Mouse (Mus musculus) hindbrain, embryonic 11.5 days (tissue): Measurements from ENCODE around the gene Dlx5. TPM values are rescaled to one million over a fixed set of nuclear protein-coding genes. Genes with fewer than 3 reads are reported as not detected.
A peak's percentile ranks its signal among the peaks of the same experiment; 100 is the strongest.

Experiments used
- ATAC-seq: fragments of 200-750 bp; cut with Nextera tagmentation; 2 replicates; pipeline ENCODE4 v1.8.0; 2017; ENCODE audit warnings: mild to moderate bottlenecking, moderate TSS enrichment, moderate library complexity; ENCODE audit not compliant: low FRiP score
- DNase-seq: peaks from one replicate; pipeline ENCODE4 v3.0.0-alpha.2; 2015; ENCODE audit warnings: low spot score
- H3K27ac ChIP-seq: fragments of 300-500 bp; sonication (generic); 2 replicates; pipeline ENCODE4 v1.5.1; 2014; ENCODE audit warnings: mild to moderate bottlenecking, low read depth, low read length
- H3K27me3 ChIP-seq: fragments of 300-500 bp; sonication (generic); 2 replicates; pipeline ENCODE4 v1.6.1; 2014; ENCODE audit warnings: mild to moderate bottlenecking, low read length, moderate library complexity, mixed read lengths; ENCODE audit not compliant: control insufficient read depth, insufficient read depth
- H3K36me3 ChIP-seq: fragments of 300-500 bp; sonication (generic); 2 replicates; pipeline ENCODE4 v1.6.1; 2014; ENCODE audit warnings: mild to moderate bottlenecking, low read length, moderate library complexity, mixed read lengths; ENCODE audit not compliant: control insufficient read depth, insufficient read depth
- H3K4me1 ChIP-seq: fragments of 300-500 bp; sonication (generic); replicated peaks from 2 replicates; pipeline ENCODE4 v1.6.1; 2014; ENCODE audit warnings: low read length, mixed read lengths; ENCODE audit not compliant: control insufficient read depth, insufficient read depth
- H3K4me2 ChIP-seq: fragments of 300-500 bp; sonication (generic); replicated peaks from 2 replicates; pipeline ENCODE4 v1.6.1; 2014; ENCODE audit warnings: mild to moderate bottlenecking, low read depth, low read length
- H3K4me3 ChIP-seq: fragments of 300-500 bp; sonication (generic); 2 replicates; pipeline ENCODE4 v1.5.1; 2014; ENCODE audit warnings: low read depth, low read length
- H3K9ac ChIP-seq: fragments of 300-500 bp; sonication (generic); 2 replicates; pipeline ENCODE4 v1.6.1; 2014; ENCODE audit warnings: low read depth, low read length
- H3K9me3 ChIP-seq: fragments of 300-500 bp; sonication (generic); 2 replicates; pipeline ENCODE4 v1.6.1; 2016; ENCODE audit warnings: low read length; ENCODE audit not compliant: control insufficient read depth
- WGBS: fragments of 180-500 bp; shearing (Covaris S2); extraction: QIAGEN DNeasy Blood & Tissue Kit; methylation state at CpG from one replicate; pipeline ENCODE4 v1.1.7; 2014; 5-methylcytosine and 5-hydroxymethylcytosine counted together
- polyA plus RNA-seq: library from polyadenylated mRNA; unstranded; fragments of >200 nt; fragmentation: Nextera tagmentation; extraction: Ambion mirVana; gene quantifications from 2 replicates; pipeline ENCODE4 v1.2.1, GENCODE M21; 2014

Dlx5 gene
- polyA plus RNA-seq, 1 experiment from 2014 or later, result 2.3 TPM

DNA sequence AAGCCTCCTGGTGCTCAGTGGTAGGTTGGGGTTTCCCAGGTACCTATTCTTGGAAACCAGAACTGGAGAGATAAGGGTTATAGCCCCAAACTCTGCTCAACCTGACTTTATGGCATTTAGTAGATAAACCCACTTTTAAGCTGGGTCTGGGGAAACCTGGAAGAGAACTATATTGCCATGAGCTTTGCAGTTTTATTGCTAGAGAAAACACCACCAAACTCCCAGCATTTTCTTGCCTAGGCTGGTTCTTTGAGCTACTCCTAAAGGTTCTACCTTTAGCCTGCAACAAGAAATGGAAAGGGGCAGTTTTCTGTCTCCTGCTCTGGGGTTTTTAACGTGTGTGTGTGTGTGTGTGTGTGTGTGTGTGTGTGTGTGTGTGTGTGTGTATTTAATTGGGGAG lies 23.3 kb downstream of the Dlx5 start:
- no peaks in the 10 kb centered on the region for H3K9me3 ChIP-seq
- H3K4me1 ChIP-seq, result peaks cover 2% of the 10 kb centered on the region; the same call in 1 of the 2 replicates
- no peaks in the 10 kb centered on the region for H3K36me3 ChIP-seq
- peaks cover 92% of the 10 kb centered on the region for H3K27me3 ChIP-seq
- H3K4me3 ChIP-seq, result no peak overlapping the region
- DNase-seq (peak; percentile 31), ATAC-seq (no peak)
- 0% methylated on average over 1 of the region's 1 CpGs for WGBS
- no peak overlapping the region for H3K9ac ChIP-seq
- H3K4me2 ChIP-seq, result no peak overlapping the region
- no peak overlapping the region for H3K27ac ChIP-seq

DNA sequence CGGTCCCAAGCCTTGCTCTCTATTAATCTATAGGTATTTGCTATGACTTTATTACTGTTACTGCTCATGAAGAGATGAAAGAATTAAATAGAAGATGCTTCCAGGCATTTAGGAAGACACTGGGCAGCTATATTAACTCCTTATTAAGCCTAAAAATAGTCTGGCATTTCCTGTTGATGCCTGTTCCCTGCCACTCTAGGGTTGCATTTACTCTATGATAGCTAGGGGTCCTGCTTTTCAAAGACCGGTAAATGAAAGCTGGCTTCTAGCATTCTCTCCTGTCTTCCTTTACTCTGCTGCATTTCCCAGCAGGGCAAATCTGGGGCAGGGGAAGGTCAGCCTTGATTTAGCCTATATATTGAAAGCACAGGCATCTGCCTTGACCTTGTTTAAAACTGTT lies 24.1 kb downstream of the Dlx5 start:
- no peak overlapping the region for H3K27ac ChIP-seq
- no peak for DNase-seq
- no peaks in the 10 kb centered on the region for H3K9me3 ChIP-seq
- 0 out of 2 replicates have a peak, but pooled peaks cover 2% of the 10 kb centered on the region for H3K4me1 ChIP-seq
- no peak overlapping the region for H3K4me2 ChIP-seq
- WGBS, result 5% methylated on average over 2 of the region's 2 CpGs
- no peak overlapping the region for H3K4me3 ChIP-seq
- H3K27me3 ChIP-seq, result peaks cover 92% of the 10 kb centered on the region
- no peak overlapping the region for H3K9ac ChIP-seq
- ATAC-seq, result no peak
- H3K36me3 ChIP-seq, result no peaks in the 10 kb centered on the region

DNA sequence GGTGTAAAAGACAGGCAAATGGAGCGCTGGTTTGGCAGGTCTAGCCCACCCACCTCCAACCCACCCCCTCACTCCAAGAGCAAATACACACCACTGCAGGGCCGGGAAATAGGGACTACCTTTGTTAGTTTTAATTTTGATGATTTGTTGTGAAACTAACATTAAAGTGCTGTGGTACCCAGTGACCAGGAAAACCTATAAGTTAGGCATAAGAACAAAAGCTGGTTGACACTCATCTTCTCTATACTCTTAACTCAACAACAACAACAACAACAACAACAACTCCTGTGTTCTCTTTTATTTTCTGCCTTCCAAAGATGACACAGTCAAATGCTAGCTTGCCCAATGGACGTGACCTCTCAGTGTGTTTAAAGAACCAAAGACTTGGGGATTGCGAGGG lies 25.0 kb downstream of the Dlx5 start:
- no peak overlapping the region for H3K9ac ChIP-seq
- H3K4me1 ChIP-seq, result no peaks in the 10 kb centered on the region
- peaks cover 92% of the 10 kb centered on the region for H3K27me3 ChIP-seq
- ATAC-seq (no peak), DNase-seq (peak; percentile 43)
- no peak overlapping the region for H3K4me2 ChIP-seq
- H3K9me3 ChIP-seq, result no peaks in the 10 kb centered on the region
- WGBS, result 2% methylated on average over 4 of the region's 4 CpGs
- H3K4me3 ChIP-seq, result no peak overlapping the region
- no peaks in the 10 kb centered on the region for H3K36me3 ChIP-seq
- H3K27ac ChIP-seq, result no peak overlapping the region

DNA sequence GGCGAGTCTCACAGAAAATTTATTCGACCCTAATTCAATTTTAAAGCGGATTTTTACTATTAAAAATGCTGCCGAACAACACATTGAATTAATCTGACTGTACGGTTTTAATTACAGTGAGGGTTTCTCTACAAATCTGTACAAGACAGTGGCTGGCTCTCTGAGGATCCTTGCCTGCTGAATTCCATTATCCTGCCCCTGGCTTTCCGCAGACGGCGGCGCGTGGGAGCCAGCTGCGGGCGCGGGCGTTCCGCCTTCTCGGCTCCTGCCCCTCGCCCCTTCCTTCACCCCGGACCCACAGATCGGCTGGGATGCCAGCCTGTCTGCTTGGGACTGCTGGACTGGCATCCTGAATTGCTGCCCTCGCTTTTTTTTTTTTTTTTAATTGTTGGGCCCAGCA lies 25.6 kb downstream of the Dlx5 start:
- WGBS, result 1% methylated on average over 20 of the region's 20 CpGs
- Histone ChIP-seq H3K4me2 (no peak overlapping the region), H3K4me1 (no peaks in the 10 kb centered on the region), H3K4me3 (no peak overlapping the region), H3K9ac (no peak overlapping the region), H3K36me3 (no peaks in the 10 kb centered on the region), H3K27ac (no peak overlapping the region), H3K9me3 (no peaks in the 10 kb centered on the region), H3K27me3 (peaks cover 95% of the 10 kb centered on the region)
- DNase-seq (peak; percentile 53), ATAC-seq (no peak)

DNA sequence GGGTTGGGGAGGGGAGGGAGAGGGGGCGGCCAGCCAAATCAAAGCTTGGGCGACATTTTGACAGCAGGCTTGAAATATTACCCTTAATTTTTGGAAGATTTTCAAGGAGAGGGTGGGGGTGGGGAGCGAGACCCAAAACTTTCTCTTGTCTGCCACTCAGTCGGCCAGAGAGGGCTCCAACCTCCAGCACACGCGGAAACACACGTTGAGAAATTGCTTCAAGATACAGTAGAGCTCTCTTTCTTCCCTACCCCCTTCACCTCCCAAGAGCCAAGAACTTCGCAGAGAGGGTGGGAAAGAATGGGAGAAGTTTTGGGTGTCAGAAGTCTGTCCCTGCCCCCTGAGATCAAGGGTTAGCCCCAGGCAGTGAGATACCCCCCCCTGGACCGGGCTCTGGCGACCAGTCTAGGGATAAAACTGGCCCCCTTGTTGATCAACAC lies 26.1 kb downstream of the Dlx5 start:
- Histone ChIP-seq H3K4me1 (no peaks in the 10 kb centered on the region), H3K4me2 (no peak overlapping the region), H3K9ac (no peak overlapping the region), H3K9me3 (no peaks in the 10 kb centered on the region), H3K36me3 (no peaks in the 10 kb centered on the region), H3K27me3 (peaks cover 95% of the 10 kb centered on the region), H3K27ac (no peak overlapping the region), H3K4me3 (no peak overlapping the region)
- ATAC-seq (0 out of 2 replicates have a peak, but pooled peaks have one; percentile 39), DNase-seq (peak; percentile 46)
- 0% methylated on average over 10 of the region's 10 CpGs for WGBS

DNA sequence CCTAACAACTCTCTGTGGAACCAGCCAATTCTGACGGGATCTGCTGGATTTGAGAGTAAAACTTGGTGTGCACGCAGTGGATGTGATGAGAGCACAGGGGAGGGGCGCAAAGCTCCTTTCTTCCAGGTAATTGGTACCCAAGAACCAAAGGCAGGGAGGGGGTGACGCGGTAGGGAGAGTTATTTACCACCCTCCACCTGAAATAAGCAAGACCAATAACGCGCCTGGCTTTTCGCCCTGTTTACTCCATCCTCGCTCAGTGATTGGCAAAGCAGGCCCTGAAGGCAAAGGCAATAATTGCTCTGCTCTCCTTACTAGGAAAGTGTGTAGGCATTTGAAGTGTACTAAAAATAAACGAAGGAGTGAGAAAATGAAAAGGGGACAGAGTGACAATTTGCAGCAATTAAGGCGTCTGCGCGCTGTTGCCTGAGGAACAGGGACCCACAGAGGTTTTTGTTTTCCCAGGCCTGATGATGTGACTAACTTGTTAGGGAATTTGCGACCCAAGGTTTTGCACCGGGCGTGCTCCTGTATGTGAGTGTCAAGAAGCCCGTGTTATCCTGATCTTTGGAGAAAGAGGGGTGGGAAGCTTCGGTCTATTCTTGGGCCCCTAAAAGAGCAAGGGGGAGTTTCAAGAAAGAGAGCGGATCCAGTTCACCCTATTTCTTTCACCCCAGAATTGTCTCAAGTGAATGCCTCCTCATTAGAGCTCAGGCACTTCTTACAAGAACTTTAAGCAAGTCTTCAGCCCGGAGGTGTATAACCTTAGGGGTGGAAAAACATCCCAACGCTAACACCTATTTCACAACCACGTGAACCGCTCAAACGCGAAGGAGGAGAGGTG lies 26.8 kb downstream of the Dlx5 start:
- Histone ChIP-seq H3K4me3 (no peak overlapping the region), H3K36me3 (no peaks in the 10 kb centered on the region), H3K27ac (no peak overlapping the region), H3K4me1 (no peaks in the 10 kb centered on the region), H3K4me2 (no peak overlapping the region), H3K9me3 (no peaks in the 10 kb centered on the region), H3K9ac (no peak overlapping the region), H3K27me3 (peaks cover 95% of the 10 kb centered on the region)
- DNase-seq (peak; percentile 51), ATAC-seq (0 out of 2 replicates have a peak, but pooled peaks have one; percentile 13)
- under 1% methylated on average over 25 of the region's 25 CpGs for WGBS

DNA sequence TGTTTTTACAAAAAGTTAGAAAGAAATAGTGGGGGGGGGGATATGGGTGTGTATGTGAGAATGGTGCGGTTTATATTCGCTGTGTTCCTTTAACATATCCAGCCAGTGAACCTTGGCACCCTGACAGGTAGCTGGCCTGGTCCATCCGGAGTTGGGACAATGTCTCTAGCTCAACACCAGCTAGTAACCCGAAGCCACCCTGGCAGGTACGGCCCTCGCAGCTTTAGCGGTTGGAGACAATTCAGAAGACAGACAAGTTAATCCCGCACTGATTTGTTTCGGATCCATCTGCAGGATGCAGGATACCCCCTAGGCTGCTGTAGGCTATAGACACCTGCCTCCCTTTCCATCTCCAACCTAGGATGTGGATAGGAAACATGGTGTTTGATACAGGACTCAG lies 27.7 kb downstream of the Dlx5 start:
- peaks cover 88% of the 10 kb centered on the region for H3K27me3 ChIP-seq
- no peak overlapping the region for H3K4me3 ChIP-seq
- no peaks in the 10 kb centered on the region for H3K4me1 ChIP-seq
- WGBS, result under 1% methylated on average over 9 of the region's 9 CpGs
- H3K36me3 ChIP-seq, result no peaks in the 10 kb centered on the region
- DNase-seq, result peak; percentile 51
- H3K9me3 ChIP-seq, result no peaks in the 10 kb centered on the region
- no peak overlapping the region for H3K4me2 ChIP-seq
- H3K27ac ChIP-seq, result no peak overlapping the region
- no peak overlapping the region for H3K9ac ChIP-seq
- ATAC-seq, result no peak

DNA sequence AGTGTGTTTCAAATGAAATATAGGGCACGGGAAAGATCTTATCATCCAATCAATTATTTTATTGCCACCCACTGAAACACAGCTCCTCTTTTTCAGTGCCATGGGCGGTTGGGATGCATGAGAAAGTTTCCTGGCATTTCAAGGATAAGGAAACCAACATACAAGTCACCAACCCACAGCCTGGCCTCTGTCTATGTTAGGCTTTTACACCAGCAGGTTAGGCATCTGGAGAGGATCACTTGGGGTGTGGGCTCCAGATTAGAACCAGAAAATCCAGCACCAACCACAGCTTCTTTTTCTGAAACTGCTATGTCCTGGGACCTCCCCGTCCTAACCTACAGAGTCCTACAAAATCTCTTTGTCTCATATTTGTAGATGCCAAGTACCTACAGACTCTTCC lies 28.9 kb downstream of the Dlx5 start:
- peak; percentile 23 for DNase-seq
- WGBS, result 23% methylated on average over 3 of the region's 3 CpGs

DNA sequence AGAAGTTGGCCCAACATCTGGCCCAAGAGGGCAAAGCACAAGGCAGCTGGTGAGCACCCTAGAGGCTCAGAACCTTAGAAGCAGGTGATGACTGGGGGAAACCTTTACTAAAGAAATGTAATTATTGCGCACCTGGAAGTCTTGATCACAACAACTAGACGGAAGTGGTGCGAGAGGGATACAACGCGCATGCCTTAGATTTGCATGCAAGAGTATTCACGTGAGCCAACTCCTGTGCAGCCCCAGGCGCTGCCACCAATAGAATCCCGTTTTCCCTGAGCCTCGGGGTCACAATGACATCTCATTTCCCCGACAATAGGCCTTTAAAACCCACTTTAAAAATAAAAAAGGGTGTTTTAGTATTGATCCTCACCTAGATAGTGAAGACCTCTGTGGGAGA lies 30.7 kb downstream of the Dlx5 start:
- H3K4me2 ChIP-seq, result no peak overlapping the region
- H3K27ac ChIP-seq, result no peak overlapping the region
- no peak for ATAC-seq
- H3K4me3 ChIP-seq, result no peak overlapping the region
- no peak overlapping the region for H3K9ac ChIP-seq
- no peaks in the 10 kb centered on the region for H3K36me3 ChIP-seq
- DNase-seq, result peak; percentile 43
- no peaks in the 10 kb centered on the region for H3K9me3 ChIP-seq
- H3K27me3 ChIP-seq, result peaks cover 84% of the 10 kb centered on the region
- under 1% methylated on average over 10 of the region's 10 CpGs for WGBS
- no peaks in the 10 kb centered on the region for H3K4me1 ChIP-seq

More for the DNA sequence above, 28.9 kb downstream of the Dlx5 start:
- ATAC-seq, result no peak
- H3K4me1 ChIP-seq, result no peaks in the 10 kb centered on the region
- no peak overlapping the region for H3K9ac ChIP-seq
- H3K36me3 ChIP-seq, result no peaks in the 10 kb centered on the region
- H3K9me3 ChIP-seq, result no peaks in the 10 kb centered on the region
- no peak overlapping the region for H3K27ac ChIP-seq
- H3K27me3 ChIP-seq, result peaks cover 88% of the 10 kb centered on the region
- H3K4me2 ChIP-seq, result no peak overlapping the region
- no peak overlapping the region for H3K4me3 ChIP-seq
